Mouse (Mus musculus) bone marrow, adult 2 months (tissue): ENCODE measurements at regions not wholly inside any gene's neighbourhood (a gene's known extent, or its start where the extent isn't known, plus 50 kb on each side); places are given as distances from the start of the nearest gene placed in this dataset.

Experiments
- H3K27ac ChIP-seq: fragments of 200-500 bp; 2 replicates; pipeline ENCODE4 v1.5.1; 2012; ENCODE audit warnings: low read depth, mild to moderate bottlenecking, control low read depth, inconsistent platforms, low read length; ENCODE audit not compliant: control insufficient read depth, poor library complexity, insufficient read depth
- H3K4me1 ChIP-seq: fragments of 200-500 bp; 2 replicates; pipeline ENCODE4 v1.6.1; 2011; ENCODE audit warnings: low read length; ENCODE audit not compliant: control insufficient read depth, insufficient read depth
- H3K4me3 ChIP-seq: fragments of 200-500 bp; replicated peaks from 2 replicates; pipeline ENCODE3; 2011; ENCODE audit warnings: mild to moderate bottlenecking, low read depth, low read length, control low read depth; ENCODE audit not compliant: control insufficient read depth
- CTCF ChIP-seq: fragments of 200-500 bp; IDR thresholded peaks from 2 replicates; pipeline ENCODE4 v1.5.1; 2011; ENCODE audit warnings: low read length, control low read depth; ENCODE audit not compliant: control insufficient read depth, insufficient read depth
- POLR2A ChIP-seq: fragments of 200-500 bp; IDR thresholded peaks from 2 replicates; pipeline ENCODE4 v1.6.1; 2011; ENCODE audit warnings: low read depth, mild to moderate bottlenecking, control low read depth, low read length, borderline replicate concordance; ENCODE audit not compliant: control insufficient read depth
- WGBS: fragments of 180-500 bp; shearing (Covaris S2); methylation state at CpG from one replicate; pipeline ENCODE4 v1.1.7; 2018; 5-methylcytosine and 5-hydroxymethylcytosine counted together

GRCm38 (mm10) chr1:177338466-177339206 lies 80.6 kb upstream of the Akt3 start:
- WGBS: 7% methylated on average over 32 of the region's 32 CpGs
- TF ChIP-seq POLR2A (no peak), CTCF (no peak)
- H3K27ac ChIP-seq: peak overlapping the region; percentile 11

DNA sequence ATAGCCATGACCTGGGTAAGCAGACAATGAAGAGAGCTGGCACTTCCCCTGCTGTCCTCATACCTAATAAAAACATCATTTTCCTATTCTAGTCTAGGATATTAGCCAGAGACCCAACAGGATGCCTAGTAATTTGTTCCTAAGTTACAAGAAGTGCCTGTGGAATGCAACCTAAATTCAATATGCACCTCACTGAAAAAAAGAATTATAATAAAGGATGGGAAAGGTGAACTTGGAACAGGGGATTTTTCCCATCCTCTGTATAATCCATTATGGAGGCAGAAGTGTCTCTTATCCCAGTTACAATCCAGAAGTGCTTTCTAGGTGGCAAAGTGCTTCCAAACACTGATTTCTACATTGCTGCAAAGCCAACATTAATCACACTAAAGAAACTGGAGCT lies 79.8 kb upstream of the Akt3 start:
- no peak for TF ChIP-seq POLR2A
- TF ChIP-seq CTCF: no peak
- no peak overlapping the region for H3K27ac ChIP-seq
- no peaks in the 10 kb centered on the region for H3K4me1 ChIP-seq
- H3K4me3 ChIP-seq: no peak overlapping the region

More at GRCm38 (mm10) chr1:177338466-177339206, 80.6 kb upstream of the Akt3 start:
- Histone ChIP-seq H3K4me3 (peak overlapping the region; percentile 54), H3K4me1 (no peaks in the 10 kb centered on the region)

DNA sequence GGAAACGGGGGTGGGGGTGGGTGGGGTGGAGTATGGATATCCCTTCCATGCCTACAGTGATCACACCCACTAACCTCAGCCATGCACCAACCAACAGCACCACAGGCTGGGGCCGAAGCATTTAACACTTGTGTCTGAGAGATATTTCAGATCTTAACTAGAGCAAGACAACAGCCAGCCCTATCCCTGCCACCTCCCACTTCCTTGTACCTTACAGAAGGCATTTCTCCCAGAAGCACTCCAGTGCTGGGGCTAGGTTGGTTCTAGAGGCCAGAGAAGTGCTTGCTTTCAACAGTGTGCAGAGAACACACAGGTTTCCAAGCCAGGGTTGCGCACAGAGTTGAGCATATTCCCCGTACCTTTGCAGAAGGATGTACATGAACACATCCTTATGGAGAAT lies 79.1 kb upstream of the Akt3 start:
- 79% methylated on average over 4 of the region's 4 CpGs for WGBS

DNA sequence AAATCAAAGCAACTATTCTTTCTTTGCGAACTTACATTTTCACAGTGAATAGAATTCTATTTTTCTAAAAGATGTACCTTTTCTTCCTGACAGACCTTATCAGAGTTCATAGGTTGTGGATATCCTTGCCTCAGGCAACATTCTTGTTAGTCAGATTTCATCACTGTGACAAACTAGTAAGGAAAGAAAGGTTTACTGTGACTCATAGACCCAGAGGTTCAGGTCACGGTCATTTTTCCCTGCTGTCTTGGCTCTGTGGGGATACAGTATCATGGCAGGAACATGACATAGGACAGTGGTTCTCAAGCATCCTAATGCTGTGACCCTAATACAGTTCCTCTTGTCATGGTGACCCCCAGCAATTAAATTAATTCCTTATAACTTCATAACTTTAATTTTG lies 78.4 kb upstream of the Akt3 start:
- Histone ChIP-seq H3K27ac (no peak overlapping the region), H3K4me3 (no peak overlapping the region), H3K4me1 (no peaks in the 10 kb centered on the region)
- 82% methylated on average over 2 of the region's 2 CpGs for WGBS
- TF ChIP-seq CTCF (no peak), POLR2A (no peak)

More for the DNA sequence above, 79.1 kb upstream of the Akt3 start:
- Histone ChIP-seq H3K27ac (no peak overlapping the region), H3K4me3 (no peak overlapping the region), H3K4me1 (no peaks in the 10 kb centered on the region)
- no peak for TF ChIP-seq POLR2A
- TF ChIP-seq CTCF: no peak

GRCm38 (mm10) chr1:177335961-177336360 lies 78.0 kb upstream of the Akt3 start:
- no peak overlapping the region for H3K4me3 ChIP-seq
- no peaks in the 10 kb centered on the region for H3K4me1 ChIP-seq
- H3K27ac ChIP-seq: no peak overlapping the region
- WGBS: 84% methylated on average over 6 of the region's 6 CpGs
- TF ChIP-seq CTCF (no peak), POLR2A (no peak)

- 76% methylated on average over 4 of the region's 4 CpGs for WGBS
- Histone ChIP-seq H3K27ac (no peak overlapping the region), H3K4me3 (no peak overlapping the region), H3K4me1 (no peaks in the 10 kb centered on the region)
- TF ChIP-seq POLR2A: no peak
- TF ChIP-seq CTCF: no peak
Measured at GRCm38 (mm10) chr1:177323366-177323765, 65.4 kb upstream of the Akt3 start.

DNA sequence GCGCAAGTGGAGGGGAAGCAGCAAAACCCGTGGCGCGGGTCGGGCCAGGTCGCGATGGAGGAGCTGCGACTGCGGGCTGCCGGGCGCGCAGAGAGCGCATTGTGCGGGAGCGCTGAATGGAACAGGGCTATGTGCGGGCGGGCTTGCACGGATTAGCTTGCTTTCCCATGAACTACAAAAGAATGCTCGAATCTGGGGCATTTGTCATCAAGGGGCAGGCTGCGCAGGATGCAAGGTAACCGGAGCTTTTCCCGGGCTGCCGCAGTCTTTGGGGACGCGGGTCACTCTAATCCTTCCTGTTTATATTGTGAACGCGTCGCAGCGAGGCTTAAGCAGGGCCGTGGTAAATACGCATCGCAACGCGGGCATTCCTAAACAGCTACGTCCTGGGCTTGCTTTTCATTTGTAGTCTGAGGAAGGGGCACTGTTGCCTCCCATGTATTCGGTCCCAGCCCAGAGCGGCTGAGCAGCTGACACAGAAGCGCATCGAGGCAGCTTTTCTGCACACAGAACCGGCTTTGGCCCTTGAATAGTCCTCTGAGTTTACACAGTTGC lies 64.8 kb upstream of the Akt3 start:
- WGBS: 5% methylated on average over 40 of the region's 40 CpGs
- Histone ChIP-seq H3K4me1 (no peaks in the 10 kb centered on the region), H3K27ac (no peak overlapping the region), H3K4me3 (peak overlapping the region; percentile 35)
- TF ChIP-seq POLR2A (no peak), CTCF (no peak)

DNA sequence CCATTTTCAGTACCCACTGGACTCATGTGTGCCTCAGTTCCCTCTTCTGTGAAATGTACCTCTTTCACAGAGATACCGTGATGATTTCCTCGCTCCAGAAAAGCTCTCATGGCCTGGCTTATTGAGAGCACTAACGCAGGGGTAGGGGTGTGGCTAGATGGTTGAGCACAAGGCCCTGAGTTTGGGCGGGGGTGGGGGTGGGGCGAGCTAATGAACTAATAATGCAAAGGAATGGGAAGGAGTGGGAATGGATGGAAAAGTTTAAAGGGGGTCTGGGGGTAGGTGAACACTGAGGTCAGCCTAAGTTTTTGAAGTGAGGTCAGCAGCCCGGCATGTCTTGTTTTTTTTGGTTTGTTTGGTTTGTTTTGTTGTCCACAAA lies 64.3 kb upstream of the Akt3 start:
- no peak for TF ChIP-seq CTCF
- TF ChIP-seq POLR2A: no peak
- H3K4me3 ChIP-seq: no peak overlapping the region
- H3K27ac ChIP-seq: no peak overlapping the region
- no peaks in the 10 kb centered on the region for H3K4me1 ChIP-seq
- WGBS: 45% methylated on average over 6 of the region's 6 CpGs

DNA sequence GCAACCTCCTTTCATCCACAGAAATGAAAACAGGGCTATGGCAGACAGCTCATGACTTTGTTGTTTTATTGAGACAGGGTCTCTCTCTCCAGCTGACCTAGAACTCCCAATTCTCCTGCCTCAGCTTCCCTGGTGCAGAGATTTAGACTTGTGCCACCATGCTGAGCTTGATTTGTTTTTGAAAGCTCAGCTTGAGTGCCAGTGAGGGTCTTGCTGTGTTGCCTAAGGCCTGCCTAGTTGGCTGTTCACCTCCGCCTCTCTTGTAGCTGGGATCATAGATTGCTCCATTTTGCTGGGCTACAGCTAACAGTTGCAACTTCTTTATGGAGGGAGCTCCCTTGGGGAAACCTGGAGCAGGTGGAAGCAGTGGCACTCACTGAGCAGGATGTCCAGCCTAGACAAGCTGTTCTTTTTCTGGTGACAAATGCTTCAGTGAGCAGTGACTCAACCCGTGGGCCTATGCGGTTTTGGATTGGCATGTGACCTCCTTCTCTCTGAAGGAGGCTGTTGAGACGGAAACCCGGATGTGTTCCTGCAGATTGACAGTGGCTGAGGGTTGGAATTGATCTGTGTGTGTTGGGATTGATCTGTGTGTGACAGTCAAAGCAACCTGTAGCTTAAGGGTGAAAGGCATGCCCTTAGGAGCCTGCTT lies 63.8 kb upstream of the Akt3 start:
- no peak overlapping the region for H3K4me3 ChIP-seq
- H3K27ac ChIP-seq: no peak overlapping the region
- 61% methylated on average over 5 of the region's 5 CpGs for WGBS
- TF ChIP-seq CTCF: no peak
- no peak for TF ChIP-seq POLR2A
- no peaks in the 10 kb centered on the region for H3K4me1 ChIP-seq
